Mouse (Mus musculus): ENCODE measurements around the gene Eda.

GRCm38 (mm10) chrX:99975250-99975984 lies at the start of gene Eda:
- TF ChIP-seq CTCF (IDR thresholded peaks at IDR 0.05; ENCODE audit: insufficient read depth, low read depth, low read length) (no peak), POLR2A (IDR thresholded peaks at IDR 0.05; ENCODE audit: insufficient read depth, low read depth, low read length) (no peak)

Measured in olfactory bulb, adult 2 months (tissue).